Mouse (Mus musculus) retina, postnatal 1 day (tissue): ENCODE measurements around the gene Patj.
"Not testable (repeated sequence)": the region's sequence is repeated elsewhere in the genome, so short reads cannot be mapped to it uniquely, and the experiment has no call there.

Experiments
- DNase-seq: peaks from one replicate; pipeline ENCODE4 v3.0.0-alpha.2; 2012

Gene Patj

DNA sequence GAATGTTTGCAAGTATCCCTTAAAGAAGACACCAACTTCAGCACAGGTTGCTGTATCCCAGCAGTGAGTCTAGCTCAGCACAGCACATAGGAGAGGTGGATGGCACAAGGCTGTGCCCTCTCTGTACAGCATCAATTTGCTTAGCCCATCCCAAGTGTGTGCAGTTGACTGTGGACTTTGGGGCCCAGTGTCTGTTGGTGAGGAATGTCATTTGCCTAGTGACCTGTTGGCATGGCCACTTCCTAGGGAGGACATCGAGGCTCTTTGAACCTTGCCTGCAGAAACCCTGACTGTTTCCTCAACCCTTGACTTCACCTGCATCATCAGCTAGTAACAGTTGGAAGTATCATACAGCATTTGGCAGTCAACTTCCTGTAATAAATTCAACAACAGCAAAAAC, 270.9 kb downstream of the Patj start:
- no peak for DNase-seq

DNA sequence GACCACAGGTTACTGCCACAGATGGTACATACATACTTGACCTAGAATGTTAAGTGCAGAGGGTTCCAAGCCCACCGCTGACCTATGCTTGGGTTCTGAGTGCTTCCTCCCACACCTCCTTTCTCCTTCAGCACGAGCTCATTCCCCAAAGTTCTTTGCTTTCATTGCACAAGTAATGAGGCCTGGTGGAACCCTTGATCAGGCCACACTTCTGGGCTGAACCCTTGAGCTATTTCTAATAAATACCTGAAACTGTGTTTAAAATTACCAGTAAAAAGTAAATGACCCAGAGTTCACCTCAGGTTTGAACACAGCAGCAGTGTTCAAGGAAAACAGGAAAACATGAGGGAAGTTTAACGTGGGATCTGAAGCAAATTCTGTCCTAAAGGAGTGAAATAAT, 271.4 kb downstream of the Patj start:
- no peak for DNase-seq

DNA sequence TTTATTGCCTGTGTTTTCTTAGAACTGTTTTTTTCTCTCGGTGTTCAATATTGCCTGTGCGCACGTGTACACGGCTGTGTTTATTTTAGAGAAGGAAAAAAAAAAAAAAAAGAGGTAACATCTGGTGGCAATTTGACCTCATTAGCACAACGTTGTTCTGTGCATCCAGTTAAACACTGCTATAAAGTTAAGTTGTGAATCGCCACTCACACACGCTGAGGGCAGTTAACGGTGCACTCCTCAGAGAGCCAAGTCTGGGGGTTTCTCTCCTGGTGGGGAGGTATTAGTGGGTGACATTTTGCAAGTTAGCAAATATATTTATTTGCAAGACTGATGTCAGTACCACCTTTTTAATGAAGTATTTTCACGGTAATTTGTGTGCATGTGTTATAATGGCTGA, 281.9 kb downstream of the Patj start:
- no peak for DNase-seq

DNA sequence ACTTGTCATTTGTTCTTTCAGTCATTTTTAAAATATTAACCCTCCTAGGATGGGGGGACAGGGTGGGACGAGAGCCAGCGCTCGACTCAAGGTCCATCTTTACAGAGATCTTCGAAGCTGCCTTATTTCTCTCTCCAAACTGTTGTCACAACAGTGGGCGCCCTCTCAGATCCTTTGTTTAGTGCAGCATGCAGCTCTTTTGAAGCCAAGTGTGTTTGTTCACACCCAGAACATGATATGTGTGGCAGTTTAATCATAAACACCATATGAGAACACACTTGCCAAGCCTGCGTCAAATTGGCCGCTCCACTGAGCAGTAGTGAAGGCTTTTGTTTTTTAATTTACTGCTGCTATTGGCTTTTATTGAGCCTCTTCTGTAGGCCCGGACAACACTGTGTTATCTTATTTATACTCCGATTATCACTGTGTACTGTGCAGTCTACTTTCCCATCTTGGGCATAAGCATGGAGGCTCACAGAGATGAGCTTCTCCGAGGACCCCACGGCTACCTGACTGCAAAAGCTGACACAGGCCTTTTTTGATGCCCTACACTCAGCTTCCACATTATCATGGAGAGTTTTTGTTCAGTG, 291.2 kb downstream of the Patj start:
- no peak for DNase-seq

GRCm38 (mm10) chr4:98688116-98688515, 292.5 kb downstream of the Patj start:
- DNase-seq, result no peak

DNA sequence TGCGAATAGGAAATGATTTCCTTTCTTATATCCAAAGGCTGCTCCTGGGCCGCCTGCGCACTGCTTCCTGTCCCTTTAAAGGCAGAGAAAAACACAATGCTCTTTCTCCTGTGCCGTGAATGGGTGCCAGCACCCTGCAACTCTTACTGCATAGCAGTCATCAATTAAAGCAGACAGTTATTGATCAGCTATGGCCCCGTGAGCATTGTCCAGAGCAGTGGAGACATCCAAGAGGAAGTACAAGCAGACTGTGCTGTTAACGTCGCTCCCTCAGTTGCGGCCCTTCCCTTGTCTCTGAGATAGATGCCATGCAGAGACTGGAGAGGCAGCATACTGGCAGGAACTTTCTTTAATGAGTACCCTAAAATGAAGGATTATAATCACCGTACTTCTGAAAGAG, 292.9 kb downstream of the Patj start:
- no peak for DNase-seq

- DNase-seq, result no peak
These were observed 294.4 kb downstream of the Patj start for GRCm38 (mm10) chr4:98689988-98690387.

- DNase-seq, result no peak
These were observed 298.0 kb downstream of the Patj start for GRCm38 (mm10) chr4:98693465-98694185.

GRCm38 (mm10) chr4:98697932-98698331, 302.3 kb downstream of the Patj start:
- no peak for DNase-seq

- DNase-seq, result no peak
These were observed 303.3 kb downstream of the Patj start for GRCm38 (mm10) chr4:98698921-98699320.

DNA sequence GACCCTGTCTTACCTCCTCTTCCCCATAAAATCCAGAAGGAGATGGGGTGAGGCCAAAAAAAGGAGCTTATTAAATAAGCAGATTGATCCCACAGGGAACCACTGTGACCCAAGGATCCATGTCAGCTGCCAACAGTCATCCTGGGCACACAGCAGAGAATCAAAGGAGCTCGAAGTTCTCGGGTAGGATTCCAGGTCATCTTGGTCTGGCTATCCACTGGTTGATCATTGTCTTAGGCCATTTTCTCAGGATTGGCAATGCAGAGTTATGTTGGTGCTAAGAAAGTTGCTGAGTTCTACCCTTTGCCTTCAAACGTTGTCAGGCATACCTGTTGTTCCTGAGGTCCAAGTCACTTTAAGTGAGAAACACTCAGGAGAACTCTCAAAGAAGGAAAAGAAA, 304.6 kb downstream of the Patj start:
- no peak for DNase-seq

DNA sequence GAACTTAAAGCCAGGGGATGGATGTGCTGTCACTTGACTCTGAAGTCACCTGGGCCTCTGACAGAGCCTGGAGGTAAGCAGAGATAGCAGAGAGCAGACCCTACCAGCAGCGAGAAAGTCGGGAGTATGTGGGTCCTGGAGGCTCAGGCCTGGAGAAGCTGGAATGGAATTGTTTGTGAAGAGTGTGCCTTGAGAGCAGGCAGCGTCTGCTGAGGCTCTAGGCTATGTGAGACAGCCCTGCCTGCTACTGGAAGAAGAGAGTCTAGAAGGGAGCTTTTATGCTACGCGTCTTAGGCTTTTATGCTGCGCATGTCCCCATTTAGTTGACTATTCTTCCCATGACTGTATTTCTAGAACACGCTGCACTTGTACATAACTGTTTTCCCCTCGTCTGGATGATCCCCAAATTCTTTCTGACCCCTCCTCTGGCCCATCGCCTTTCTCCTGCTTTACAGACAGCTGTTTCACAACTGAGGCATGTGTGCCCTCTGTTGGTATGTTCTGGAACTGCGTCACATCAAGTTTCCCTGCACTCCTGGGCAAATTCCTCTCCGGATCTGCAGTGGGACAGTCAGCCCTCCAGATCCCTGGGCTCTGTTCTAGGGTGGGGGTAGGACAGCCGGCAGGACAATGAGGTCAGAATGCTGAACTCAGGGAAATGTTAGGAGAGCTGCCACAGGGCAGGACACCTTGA, 306.8 kb downstream of the Patj start:
- DNase-seq, result peak; percentile 83

DNA sequence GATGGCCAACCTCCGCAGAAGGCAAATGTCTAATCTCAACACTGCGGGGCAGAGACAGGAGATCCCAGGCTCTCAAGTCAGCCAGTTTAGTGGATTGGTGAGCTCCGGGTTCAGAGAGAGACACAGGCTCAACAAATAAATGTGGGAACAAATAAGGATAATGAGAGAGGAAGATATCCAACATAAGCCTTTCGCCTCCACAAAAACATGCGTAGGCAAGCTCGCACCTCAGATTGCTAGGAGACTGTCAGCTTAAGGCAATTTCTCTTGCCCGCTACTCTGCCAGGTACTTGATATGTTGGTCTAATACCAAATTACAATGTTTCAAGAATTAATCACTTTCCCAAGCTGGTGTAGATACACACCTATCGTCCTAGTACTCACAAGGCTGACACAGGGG, 315.3 kb downstream of the Patj start:
- DNase-seq, result no peak

DNA sequence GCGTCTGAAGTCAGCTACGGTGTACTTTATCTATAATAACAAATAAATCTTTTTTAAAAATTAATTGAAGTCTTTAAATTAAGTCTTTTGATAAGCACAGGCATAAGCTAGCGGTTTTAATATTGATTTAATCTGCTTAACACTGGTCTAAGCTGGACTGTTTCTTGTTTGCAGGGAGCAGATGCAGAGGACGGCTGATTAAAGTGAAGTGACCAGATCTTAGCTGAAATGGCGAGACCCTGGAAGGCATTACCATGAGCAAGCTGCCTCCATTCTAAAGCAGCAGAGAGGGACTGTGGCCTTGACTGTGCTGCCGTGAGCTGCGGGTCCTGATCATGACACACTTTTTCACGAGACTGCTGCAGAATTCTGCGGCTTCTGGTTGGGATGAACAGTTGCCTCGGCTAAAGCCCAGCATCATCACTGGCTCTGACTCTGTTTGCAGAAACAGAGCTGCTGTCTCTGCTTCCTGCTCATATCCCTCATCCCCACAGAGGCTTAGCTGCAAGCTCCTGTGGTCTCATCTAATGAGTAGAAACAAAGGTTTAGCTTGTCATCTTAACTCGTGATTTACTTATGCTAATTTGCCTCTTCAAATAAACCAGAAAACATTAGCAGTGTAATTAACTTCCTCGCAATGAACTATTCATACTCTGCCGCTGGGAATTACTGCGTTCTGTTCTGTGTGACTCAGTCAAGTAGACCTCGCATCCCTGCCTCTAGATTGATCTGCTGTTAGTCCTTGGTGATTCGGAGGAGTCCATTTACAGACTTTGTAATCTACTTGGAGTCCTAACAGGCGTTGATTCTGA, 322.4 kb downstream of the Patj start:
- DNase-seq, result peak; percentile 67

- DNase-seq, result no peak
These were observed 322.9 kb downstream of the Patj start for GRCm38 (mm10) chr4:98718547-98718917.

- peak; percentile 85 for DNase-seq
These were observed 326.9 kb downstream of the Patj start for GRCm38 (mm10) chr4:98722454-98722853.

DNA sequence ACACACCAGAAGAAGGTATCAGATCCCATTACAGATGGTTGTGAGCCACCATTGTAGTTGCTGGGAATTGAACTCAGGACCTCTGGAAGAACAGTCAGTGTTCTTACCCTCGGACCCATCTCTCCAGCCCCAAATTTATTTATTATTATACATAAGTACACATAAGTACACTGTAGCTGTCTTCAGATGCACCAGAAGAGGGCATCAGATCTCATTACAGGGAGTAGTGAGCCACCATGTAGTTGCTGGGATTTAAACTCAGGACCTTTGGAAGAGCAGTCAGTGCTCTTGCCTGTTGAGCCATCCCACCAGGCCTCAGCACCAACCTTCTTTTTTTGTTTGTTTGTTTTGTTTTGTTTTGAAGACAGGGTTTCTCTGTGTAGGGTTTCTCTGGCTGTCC, 329.1 kb downstream of the Patj start:
- not testable (repeated sequence) for DNase-seq

GRCm38 (mm10) chr4:98725439-98725838, 329.9 kb downstream of the Patj start:
- DNase-seq, result peak; percentile 52

GRCm38 (mm10) chr4:98726590-98727237, 331.1 kb downstream of the Patj start, which contains the start of gene L1td1:
Gene L1td1 (plus strand): TSS chr4:98726734.
- DNase-seq, result peak; percentile 31

DNA sequence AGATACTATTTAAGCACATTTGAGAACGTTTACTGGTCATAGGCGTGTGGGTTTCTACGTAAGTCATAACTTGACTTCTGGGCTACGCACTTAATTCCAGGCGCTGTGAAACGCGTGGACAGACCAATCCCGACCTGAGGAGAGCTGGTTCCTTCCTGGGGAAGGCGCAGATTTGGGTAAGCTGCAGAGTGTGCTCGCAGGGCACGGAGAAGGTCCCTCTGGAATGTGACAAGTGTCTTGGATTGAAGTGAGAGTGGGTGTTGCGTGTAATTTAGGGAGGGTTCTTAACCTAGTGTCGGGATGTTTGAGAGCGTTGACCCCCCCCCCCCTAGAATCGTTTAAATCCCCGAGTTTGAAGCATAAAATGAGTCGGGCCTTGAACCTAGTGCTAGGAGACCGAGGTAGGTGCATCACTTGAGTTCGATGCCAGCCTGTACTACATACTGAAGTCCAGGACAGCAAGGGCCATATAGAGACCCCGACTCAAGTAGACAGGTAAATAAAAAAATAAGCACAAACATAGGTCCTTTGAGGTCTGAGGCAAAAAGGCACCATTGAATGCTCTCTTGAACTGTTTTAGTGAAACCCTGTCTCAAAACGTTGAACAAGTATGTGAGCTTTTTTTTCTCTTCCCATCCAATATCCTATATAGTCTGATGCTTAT, 331.8 kb downstream of the Patj start:
- peak; percentile 14 for DNase-seq

GRCm38 (mm10) chr4:98727959-98728347, 332.4 kb downstream of the Patj start:
- no peak for DNase-seq

DNA sequence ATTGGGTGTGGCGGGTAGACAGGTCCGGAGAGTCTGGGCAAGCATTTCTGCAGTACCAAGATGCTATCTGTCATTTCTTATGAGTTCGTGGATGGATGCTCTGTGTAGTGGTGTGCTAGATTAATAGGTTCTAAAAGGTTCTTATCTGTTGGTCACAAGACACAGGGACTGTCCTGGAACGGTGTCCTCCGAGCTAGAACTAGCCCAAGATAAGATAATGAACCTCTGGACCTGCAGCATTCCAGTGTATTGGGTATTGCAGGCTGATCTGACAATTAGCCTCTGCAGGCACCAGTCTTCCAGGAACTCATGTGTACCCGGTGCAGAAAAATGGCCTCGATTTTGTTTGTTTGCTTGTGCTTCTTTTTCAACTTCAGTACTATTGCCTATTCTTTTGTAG, 333.1 kb downstream of the Patj start:
- DNase-seq, result no peak
